Mouse (Mus musculus): ENCODE data around the gene Olfr161. TPM values are rescaled to one million over a fixed set of nuclear protein-coding genes. Genes with fewer than 3 reads are reported as not detected.
"Not testable (repeated sequence)": the region's sequence is repeated elsewhere in the genome, so short reads cannot be mapped to it uniquely, and the experiment has no call there.

Olfr161 gene
- polyA plus RNA-seq (2015; fragmentation: Nextera tagmentation; extraction: Ambion mirVana) = not detected in 2 replicates

DNA sequence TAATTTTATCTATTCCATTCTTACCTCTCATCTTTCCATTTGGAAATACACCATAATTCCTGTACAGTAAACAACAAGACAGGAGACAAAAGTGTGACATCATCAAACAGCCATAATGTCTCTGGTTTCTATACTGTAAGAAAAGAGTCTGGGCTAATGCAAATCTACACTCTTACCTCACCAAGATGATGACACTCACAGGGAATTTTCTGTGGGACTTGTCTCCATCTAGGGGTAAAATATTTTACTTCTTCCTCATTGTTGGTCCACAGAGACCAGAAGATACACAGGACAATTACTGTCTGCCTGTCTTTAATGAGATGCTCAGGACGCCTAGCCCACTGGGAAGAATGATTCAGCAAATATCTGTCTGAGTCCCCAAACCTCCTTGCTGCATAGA, at the start of gene Olfr161:
Gene Olfr161, plus strand, starts transcription at position 352 of the 400 bp plus-strand sequence.
- no peak within 1 kb of the TSS for H3K9ac ChIP-seq
- ATAC-seq (ENCODE audit: low FRiP score) = no peak

DNA sequence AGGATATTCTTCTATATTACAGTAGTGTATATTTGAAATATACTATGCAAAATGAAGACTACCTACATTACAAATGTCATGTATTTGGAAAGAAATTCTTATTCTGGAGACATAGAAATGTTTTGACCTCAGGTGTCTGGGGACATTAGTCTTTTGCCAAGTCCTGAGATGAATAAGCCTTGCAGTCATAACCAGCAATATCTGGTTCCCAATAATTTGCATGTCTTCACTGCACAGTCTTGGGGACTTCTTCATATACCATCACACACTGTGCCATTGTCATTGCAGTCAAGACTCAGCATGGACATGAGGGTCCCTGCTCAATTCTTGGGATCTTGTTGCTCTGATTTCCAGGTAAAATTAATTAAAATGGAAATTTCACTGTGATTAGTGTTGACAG, 27.3 kb upstream of the Olfr161 start:
- Histone ChIP-seq H3K4me2 (no peak overlapping the region), H3K36me3 (no peaks in the 10 kb centered on the region), H3K27me3 (no peaks in the 10 kb centered on the region), H3K9me3 (0 out of 2 replicates have a peak, but pooled peaks cover 11% of the 10 kb centered on the region), H3K4me1 (replicated peaks) (no peaks in the 10 kb centered on the region), H3K27ac (no peak overlapping the region), H3K9ac (no peak overlapping the region), H3K4me3 (no peak overlapping the region)
- no peak for ATAC-seq (ENCODE audit: low FRiP score)

More for the DNA sequence above, at the start of gene Olfr161:
- Histone ChIP-seq H3K4me1 (replicated peaks) (no peaks in the 10 kb centered on the region), H3K36me3 (no peaks in the 10 kb centered on the region), H3K4me2 (no peak within 1 kb of the TSS), H3K27me3 (no peaks in the 10 kb centered on the region), H3K4me3 (no peak within 1 kb of the TSS), H3K27ac (no peak within 1 kb of the TSS), H3K9me3 (peaks cover 17% of the 10 kb centered on the region)
- WGBS = 81% methylated on average over 1 of the region's 1 CpGs

DNA sequence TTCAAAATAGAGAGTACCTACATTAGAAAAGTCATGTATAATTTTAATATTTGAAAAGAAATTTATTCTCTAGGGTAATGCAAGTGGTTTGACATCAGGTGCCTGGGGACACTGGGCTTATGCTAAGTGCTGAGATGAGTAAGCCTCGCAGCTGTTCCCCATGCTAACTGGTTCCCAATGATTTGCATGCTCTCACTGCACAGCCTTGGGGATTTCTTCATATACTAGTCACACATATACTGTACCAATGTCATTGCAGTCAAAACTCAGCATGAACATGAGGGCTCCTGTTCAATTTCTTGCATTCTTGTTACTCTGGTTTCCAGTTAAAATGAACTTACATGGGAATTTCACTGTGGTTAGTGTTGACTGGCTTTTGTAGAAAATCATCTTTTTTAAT, 13.2 kb upstream of the Olfr161 start:
- not testable (repeated sequence) for H3K4me3 ChIP-seq; H3K4me2 ChIP-seq; H3K27me3 ChIP-seq; H3K27ac ChIP-seq; H3K9me3 ChIP-seq; H3K36me3 ChIP-seq; ATAC-seq (ENCODE audit: low FRiP score); H3K4me1 ChIP-seq (replicated peaks); H3K9ac ChIP-seq
- WGBS = 82% methylated on average over 1 of the region's 1 CpGs

DNA sequence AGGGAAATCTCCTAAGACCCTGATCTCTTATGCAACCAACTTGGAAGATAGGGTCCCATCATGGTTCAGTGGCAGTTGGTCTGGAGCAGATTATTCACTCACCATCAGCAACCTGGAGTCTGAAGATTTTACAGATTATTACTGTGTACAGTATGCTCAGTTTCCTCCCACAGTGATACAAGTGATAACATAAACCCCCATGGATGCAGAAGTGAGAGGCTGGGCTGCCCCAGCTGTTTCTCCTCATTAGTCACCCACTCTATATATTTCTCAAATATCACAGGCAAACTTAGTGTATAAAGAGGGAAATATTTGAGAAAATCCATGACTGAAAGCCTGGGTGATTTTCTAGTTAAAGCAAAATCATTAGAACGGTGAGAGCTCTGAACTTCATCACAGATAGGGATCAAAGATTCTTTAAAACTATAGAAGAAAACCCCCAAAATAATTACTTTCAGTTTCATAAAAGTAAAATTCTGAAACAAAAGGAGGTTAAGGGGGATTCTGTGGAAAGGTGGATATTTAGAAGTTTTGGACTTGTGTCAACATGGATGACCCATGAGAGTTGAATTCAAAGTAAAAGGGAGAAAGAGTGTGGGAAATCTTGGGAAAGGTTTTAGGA, 12.5 kb upstream of the Olfr161 start:
- peaks cover 10% of the 10 kb centered on the region; the same call in 1 of the 2 replicates for H3K9me3 ChIP-seq
- H3K4me2 ChIP-seq; H3K27ac ChIP-seq; H3K36me3 ChIP-seq; H3K27me3 ChIP-seq; H3K4me3 ChIP-seq; H3K9ac ChIP-seq; H3K4me1 ChIP-seq (replicated peaks); ATAC-seq (ENCODE audit: low FRiP score): not testable (repeated sequence)
- WGBS = 88% methylated on average over 1 of the region's 1 CpGs

DNA sequence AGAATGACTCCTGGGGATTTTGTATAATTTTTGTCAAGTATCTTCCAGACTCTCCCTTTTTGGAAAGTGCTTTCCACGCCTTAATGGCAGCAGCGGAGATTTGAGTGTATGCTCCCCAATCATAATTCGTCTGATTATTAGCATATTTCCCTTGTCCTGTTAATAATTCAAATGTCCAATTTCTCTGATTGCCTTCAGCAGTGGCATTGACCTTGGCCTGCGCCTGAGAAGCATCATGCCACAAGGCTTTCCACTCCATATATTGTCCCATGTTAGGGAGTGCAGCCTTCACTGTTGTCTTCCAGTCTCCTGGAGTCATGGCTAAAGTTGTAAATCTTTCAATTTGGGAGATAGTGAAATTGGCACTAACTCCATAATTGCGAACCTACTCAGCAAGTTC, 40.5 kb downstream of the Olfr161 start:
- not testable (repeated sequence) for H3K9ac ChIP-seq; H3K4me2 ChIP-seq; H3K9me3 ChIP-seq; ATAC-seq (ENCODE audit: low FRiP score); H3K27me3 ChIP-seq; H3K27ac ChIP-seq; H3K4me3 ChIP-seq; H3K4me1 ChIP-seq (replicated peaks); H3K36me3 ChIP-seq
- 89% methylated on average over 5 of the region's 5 CpGs for WGBS

DNA sequence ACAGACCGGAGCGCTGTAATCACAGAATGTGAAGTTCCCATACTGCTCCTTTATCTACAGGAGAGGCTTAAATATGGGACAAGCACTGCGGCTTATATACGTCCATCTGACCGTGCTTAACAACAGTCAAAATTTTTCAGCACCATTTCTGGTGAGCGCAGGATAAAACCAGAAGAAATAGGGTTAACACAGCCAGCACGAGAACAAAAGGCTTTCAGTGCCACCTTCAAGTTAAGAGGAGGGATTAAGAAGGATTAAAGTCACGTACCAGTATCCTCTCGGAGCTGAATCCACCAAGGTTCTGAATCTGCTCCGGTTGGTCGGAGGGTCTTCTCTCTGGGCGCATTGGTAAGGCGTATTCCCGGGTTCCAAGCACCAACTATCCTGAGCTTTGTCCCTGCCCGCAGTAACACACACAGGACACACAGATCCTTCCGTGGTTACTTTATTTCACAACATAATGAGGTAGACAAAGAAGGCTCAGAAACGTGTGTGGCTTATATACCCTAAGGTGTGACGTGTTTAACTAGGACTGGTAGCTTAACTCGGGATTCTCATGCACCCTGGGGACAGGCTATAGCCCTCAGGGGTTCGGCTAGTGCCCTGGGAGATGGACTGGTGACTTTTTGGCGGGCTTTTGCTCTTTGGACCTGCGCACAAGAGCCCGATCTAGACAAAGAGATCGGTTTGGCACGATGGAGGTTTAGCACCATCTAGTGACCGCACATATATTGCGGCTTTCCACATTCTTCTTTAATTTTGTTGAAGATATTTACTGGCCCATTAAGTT, 41.9 kb downstream of the Olfr161 start:
- H3K27ac ChIP-seq = 0 out of 2 replicates have a peak overlapping the region, but pooled peaks have one; percentile 32
- peak; percentile 92 for ATAC-seq (ENCODE audit: low FRiP score)
- H3K36me3 ChIP-seq; H3K4me1 ChIP-seq (replicated peaks); H3K27me3 ChIP-seq; H3K9me3 ChIP-seq: not testable (repeated sequence)
- peak overlapping the region; percentile 62 for H3K9ac ChIP-seq
- H3K4me3 ChIP-seq = peak overlapping the region; percentile 31
- peak overlapping the region; percentile 48 for H3K4me2 ChIP-seq
- WGBS = 38% methylated on average over 27 of the region's 27 CpGs

Other genes starting within 250 kb of the Olfr161 start
- gene Mefv, start 127.1 kb downstream of the Olfr161 start, polyA plus RNA-seq (2015; fragmentation: Nextera tagmentation; extraction: Ambion mirVana) = not detected in 2 replicates
- gene Zfp263, start 153.1 kb downstream of the Olfr161 start, polyA plus RNA-seq (2015; fragmentation: Nextera tagmentation; extraction: Ambion mirVana) = 50.5 and 60.1 TPM in 2 replicates
- gene Olfr15, start 239.8 kb downstream of the Olfr161 start, polyA plus RNA-seq (2015; fragmentation: Nextera tagmentation; extraction: Ambion mirVana) = not detected in 2 replicates

Measured in hindbrain, embryonic 13.5 days (tissue).